Mouse (Mus musculus): ENCODE measurements around the gene Wipf2. TPM values are rescaled to one million over a fixed set of nuclear protein-coding genes. Genes with fewer than 3 reads are reported as not detected.

Wipf2 gene
- total RNA-seq, 1 experiment from 2014 or later: 6.7 TPM

- ATAC-seq (replicated peaks in 1 of 2; ENCODE audit: insufficient read depth in 1 of 2, low FRiP score in 2 of 2, low TSS enrichment in 1 of 2, low read depth in 1 of 2, poor library complexity in 2 of 2, severe bottlenecking in 2 of 2): no peak
These were observed 81.6 kb downstream of the Wipf2 start for GRCm38 (mm10) chr11:98944897-98945604.

GRCm38 (mm10) chr11:98945605-98945977 lies 82.2 kb downstream of the Wipf2 start:
- ATAC-seq (replicated peaks in 1 of 2; ENCODE audit: insufficient read depth in 1 of 2, low FRiP score in 2 of 2, low TSS enrichment in 1 of 2, low read depth in 1 of 2, poor library complexity in 2 of 2, severe bottlenecking in 2 of 2): no peak

GRCm38 (mm10) chr11:98947969-98948569 lies 84.6 kb downstream of the Wipf2 start:
- peak; percentile 42 to 46 for ATAC-seq (replicated peaks in 1 of 2; ENCODE audit: insufficient read depth in 1 of 2, low FRiP score in 2 of 2, low TSS enrichment in 1 of 2, low read depth in 1 of 2, poor library complexity in 2 of 2, severe bottlenecking in 2 of 2)

- peak; percentile 17 to 34; a peak in 1 of 4 replicates for ATAC-seq (replicated peaks in 1 of 2; ENCODE audit: insufficient read depth in 1 of 2, low FRiP score in 2 of 2, low TSS enrichment in 1 of 2, low read depth in 1 of 2, poor library complexity in 2 of 2, severe bottlenecking in 2 of 2)
These were observed 86.0 kb downstream of the Wipf2 start for GRCm38 (mm10) chr11:98949242-98949957.

GRCm38 (mm10) chr11:98949958-98950460 lies 86.6 kb downstream of the Wipf2 start:
- ATAC-seq (replicated peaks in 1 of 2; ENCODE audit: insufficient read depth in 1 of 2, low FRiP score in 2 of 2, low TSS enrichment in 1 of 2, low read depth in 1 of 2, poor library complexity in 2 of 2, severe bottlenecking in 2 of 2): no peak

- no peak for ATAC-seq (replicated peaks in 1 of 2; ENCODE audit: insufficient read depth in 1 of 2, low FRiP score in 2 of 2, low TSS enrichment in 1 of 2, low read depth in 1 of 2, poor library complexity in 2 of 2, severe bottlenecking in 2 of 2)
These were observed 87.0 kb downstream of the Wipf2 start for GRCm38 (mm10) chr11:98950484-98950883.

- ATAC-seq (replicated peaks in 1 of 2; ENCODE audit: insufficient read depth in 1 of 2, low FRiP score in 2 of 2, low TSS enrichment in 1 of 2, low read depth in 1 of 2, poor library complexity in 2 of 2, severe bottlenecking in 2 of 2): no peak
These were observed 87.8 kb downstream of the Wipf2 start for GRCm38 (mm10) chr11:98951026-98951906.

- ATAC-seq (replicated peaks in 1 of 2; ENCODE audit: insufficient read depth in 1 of 2, low FRiP score in 2 of 2, low TSS enrichment in 1 of 2, low read depth in 1 of 2, poor library complexity in 2 of 2, severe bottlenecking in 2 of 2): no peak
These were observed 88.7 kb downstream of the Wipf2 start for GRCm38 (mm10) chr11:98952111-98952510.

GRCm38 (mm10) chr11:98952736-98953135 lies 89.3 kb downstream of the Wipf2 start:
- peak; percentile 18 to 41; a peak in 1 of 4 replicates for ATAC-seq (replicated peaks in 1 of 2; ENCODE audit: insufficient read depth in 1 of 2, low FRiP score in 2 of 2, low TSS enrichment in 1 of 2, low read depth in 1 of 2, poor library complexity in 2 of 2, severe bottlenecking in 2 of 2)

- no peak for ATAC-seq (replicated peaks in 1 of 2; ENCODE audit: insufficient read depth in 1 of 2, low FRiP score in 2 of 2, low TSS enrichment in 1 of 2, low read depth in 1 of 2, poor library complexity in 2 of 2, severe bottlenecking in 2 of 2)
These were observed 89.9 kb downstream of the Wipf2 start for GRCm38 (mm10) chr11:98953361-98953760.

- ATAC-seq (replicated peaks in 1 of 2; ENCODE audit: insufficient read depth in 1 of 2, low FRiP score in 2 of 2, low TSS enrichment in 1 of 2, low read depth in 1 of 2, poor library complexity in 2 of 2, severe bottlenecking in 2 of 2): no peak
These were observed 90.4 kb downstream of the Wipf2 start for GRCm38 (mm10) chr11:98953835-98954320.

- ATAC-seq (replicated peaks in 1 of 2; ENCODE audit: insufficient read depth in 1 of 2, low FRiP score in 2 of 2, low TSS enrichment in 1 of 2, low read depth in 1 of 2, poor library complexity in 2 of 2, severe bottlenecking in 2 of 2): no peak
These were observed 90.9 kb downstream of the Wipf2 start for GRCm38 (mm10) chr11:98954373-98954772.

Other genes starting within 250 kb of the Wipf2 start
- 0.69 and 4.6 TPM in 2 replicates for gene Gm12355, start 238.0 kb upstream of the Wipf2 start, total RNA-seq (2017)
- gene Gsdma3, start 237.3 kb upstream of the Wipf2 start, total RNA-seq (2017): not detected in 2 replicates
- gene Gsdma2, start 216.9 kb upstream of the Wipf2 start, total RNA-seq (2017): not detected in 2 replicates
- not detected in 2 replicates for gene Gsdma, start 199.3 kb upstream of the Wipf2 start, total RNA-seq (2017)
- gene Psmd3, start 181.1 kb upstream of the Wipf2 start, total RNA-seq (2017): 50.2 and 59.3 TPM in 2 replicates
- not detected in 2 replicates for gene Csf3, start 162.4 kb upstream of the Wipf2 start, total RNA-seq (2017)
- gene Med24, start 134.2 kb upstream of the Wipf2 start, total RNA-seq (2017): 25.7 and 30.2 TPM in 2 replicates
- 25.3 and 36.8 TPM in 2 replicates for gene Thra, start 123.0 kb upstream of the Wipf2 start, total RNA-seq (2017)
- gene Nr1d1, start 88.3 kb upstream of the Wipf2 start, total RNA-seq (2017): 0.81 and 1.8 TPM in 2 replicates
- 81.7 and 82.7 TPM in 2 replicates for gene Msl1, start 68.1 kb upstream of the Wipf2 start, total RNA-seq (2017)
- 22.8 and 34.9 TPM in 2 replicates for gene Casc3, start 58.7 kb upstream of the Wipf2 start, total RNA-seq (2017)
- 0.40 and 0.75 TPM in 2 replicates for gene Rapgefl1, start 26.9 kb upstream of the Wipf2 start, total RNA-seq (2017)
- gene Cdc6, start 44.2 kb downstream of the Wipf2 start, total RNA-seq (2017): 27.3 and 30.6 TPM in 2 replicates
- gene Rara, start 64.2 kb downstream of the Wipf2 start, total RNA-seq (2017): 5.2 and 6.5 TPM in 2 replicates
- gene Gjd3, start 119.4 kb downstream of the Wipf2 start, total RNA-seq (2017): not detected in 2 replicates
- 503 and 531 TPM in 2 replicates for gene Top2a, start 160.6 kb downstream of the Wipf2 start, total RNA-seq (2017)
- 149 and 168 TPM in 2 replicates for gene Igfbp4, start 177.6 kb downstream of the Wipf2 start, total RNA-seq (2017)
- gene Tns4, start 225.7 kb downstream of the Wipf2 start, total RNA-seq (2017): 0.13 TPM in 1 of 2 replicates, not detected in the other